ENCODE assay signal across 10 mouse cellular contexts in the genomic region with DNA sequence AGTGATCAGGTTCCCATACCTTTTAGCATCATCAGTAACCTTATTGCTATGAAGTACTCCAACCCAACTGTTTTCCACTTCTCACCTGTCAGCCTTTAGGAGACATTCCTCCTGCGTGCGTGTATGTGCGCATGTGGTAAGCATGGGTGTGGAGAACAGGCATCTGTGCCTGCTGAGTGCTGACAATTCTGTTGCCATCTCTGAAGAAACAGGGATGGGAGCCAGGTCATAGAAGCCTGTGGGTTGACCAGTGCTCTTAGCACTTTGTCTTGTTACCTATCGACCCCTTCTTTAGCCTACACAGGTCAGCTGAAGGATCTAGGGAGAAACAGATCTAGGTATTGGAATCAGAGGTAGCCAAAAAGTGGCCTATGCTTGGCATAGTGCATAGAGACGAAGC. TPM values are rescaled to one million over a fixed set of nuclear protein-coding genes. Genes with fewer than 3 reads are reported as not detected.
DNase-seq lines count a peak whose midpoint lies in the region; ATAC-seq and TF ChIP-seq lines count a peak whose summit lies in the region.
"Had no signal": no experiment of that assay in that cellular context is flagged by ENCODE, and none has a peak within 500 bp of the region (broad histone marks: within the 10 kb centered on the region; RNA-seq: fewer than 3 reads in every experiment).

No protein-coding gene starts in this region.

- H3K9me3 ChIP-seq in forebrain, embryonic 12.5 days: no peaks in the 10 kb centered on the region
- H3K9me3 ChIP-seq in forebrain, embryonic 14.5 days (replicated peaks; ENCODE audit: control insufficient read depth, low read length): no peaks in the 10 kb centered on the region
- H3K9me3 ChIP-seq in kidney, postnatal 0 days (replicated peaks; ENCODE audit: low read length): no peaks in the 10 kb centered on the region
- H3K9me3 ChIP-seq in limb, embryonic 14.5 days (ENCODE audit: control insufficient read depth, low read length): no peaks in the 10 kb centered on the region

- peaks cover 15% of the 10 kb centered on the region for H3K4me1 ChIP-seq in forebrain, embryonic 12.5 days
- peaks cover 17% of the 10 kb centered on the region for H3K4me1 ChIP-seq in forebrain, embryonic 14.5 days (ENCODE audit: control insufficient read depth, insufficient read depth, low read length)
- peaks cover 29% of the 10 kb centered on the region for H3K4me1 ChIP-seq in kidney, postnatal 0 days (replicated peaks; ENCODE audit: insufficient read depth, low read length)
- H3K4me1 ChIP-seq in limb, embryonic 14.5 days (ENCODE audit: control insufficient read depth, insufficient read depth, low read length): peaks cover 41% of the 10 kb centered on the region

- H3K27me3 ChIP-seq in forebrain, embryonic 12.5 days: no peaks in the 10 kb centered on the region
- H3K27me3 ChIP-seq in forebrain, embryonic 14.5 days (replicated peaks; ENCODE audit: control insufficient read depth, insufficient read depth, low read length): no peaks in the 10 kb centered on the region
- H3K27me3 ChIP-seq in kidney, postnatal 0 days (ENCODE audit: insufficient read depth, low read length): no peaks in the 10 kb centered on the region
- H3K27me3 ChIP-seq in limb, embryonic 14.5 days (ENCODE audit: control insufficient read depth, insufficient read depth, low read length): no peaks in the 10 kb centered on the region

- no peak for DNase-seq in forebrain, embryonic 14.5 days (ENCODE audit: low spot score)
- DNase-seq in kidney, postnatal 0 days (ENCODE audit: low spot score): no peak
- no peak for DNase-seq in kidney, adult 11 months
- DNase-seq in cerebellum, postnatal 25 days: peak; percentile 70 to 74
- no peak for DNase-seq in limb, embryonic 14.5 days (ENCODE audit: low spot score)
- no peak for DNase-seq in embryo, embryonic 11 days
- DNase-seq in yolk sac, embryonic 10.5 days (ENCODE audit: low spot score): no peak
- DNase-seq: gastrocnemius, postnatal 36 days had no signal

- TF ChIP-seq CTCF in kidney, postnatal 0 days (IDR thresholded peaks at IDR 0.05; ENCODE audit: low read depth): no peak

- 88% methylated on average over 5 of the region's 5 CpGs for WGBS in forebrain, embryonic 12.5 days
- 75% methylated on average over 5 of the region's 5 CpGs for WGBS in forebrain, embryonic 14.5 days
- WGBS in kidney, postnatal 0 days: 80% methylated on average over 5 of the region's 5 CpGs
- WGBS in limb, embryonic 14.5 days: 82% methylated on average over 5 of the region's 5 CpGs

- H3K4me2 ChIP-seq in forebrain, embryonic 12.5 days: no peak overlapping the region
- no peak overlapping the region for H3K4me2 ChIP-seq in forebrain, embryonic 14.5 days (ENCODE audit: low read length)
- H3K4me2 ChIP-seq in kidney, postnatal 0 days (ENCODE audit: low read length): no peak overlapping the region
- no peak overlapping the region for H3K4me2 ChIP-seq in limb, embryonic 14.5 days (replicated peaks; ENCODE audit: low read depth, low read length, severe bottlenecking)

- TF ChIP-seq POLR2A in limb, embryonic 14.5 days (IDR thresholded peaks at IDR 0.05; ENCODE audit: borderline replicate concordance, extremely low read depth, insufficient read depth, insufficient read length): no peak

- H3K9ac ChIP-seq in forebrain, embryonic 12.5 days: no peak overlapping the region
- no peak overlapping the region for H3K9ac ChIP-seq in forebrain, embryonic 14.5 days (ENCODE audit: low read length)
- H3K9ac ChIP-seq in kidney, postnatal 0 days (ENCODE audit: low read depth, low read length): no peak overlapping the region
- H3K9ac ChIP-seq in limb, embryonic 14.5 days (ENCODE audit: low read depth, low read length, severe bottlenecking): no peak overlapping the region

- no peak overlapping the region for H3K4me3 ChIP-seq in forebrain, embryonic 12.5 days (replicated peaks)
- H3K4me3 ChIP-seq in forebrain, embryonic 14.5 days (ENCODE audit: low read depth, low read length): no peak overlapping the region
- H3K4me3 ChIP-seq in kidney, postnatal 0 days (replicated peaks; ENCODE audit: low read depth, low read length): no peak overlapping the region
- no peak overlapping the region for H3K4me3 ChIP-seq in limb, embryonic 14.5 days (replicated peaks; ENCODE audit: low read length)
- H3K4me3 ChIP-seq: left cerebral cortex, adult 2 months had no signal

- peak overlapping the region; percentile 50; the same call in 1 of the 2 replicates for H3K27ac ChIP-seq in forebrain, embryonic 12.5 days
- no peak overlapping the region for H3K27ac ChIP-seq in forebrain, embryonic 14.5 days (ENCODE audit: low read depth, low read length)
- H3K27ac ChIP-seq in kidney, postnatal 0 days: peak overlapping the region; percentile 9
- peak overlapping the region; percentile 1; the same call in 1 of the 2 replicates for H3K27ac ChIP-seq in limb, embryonic 14.5 days (replicated peaks; ENCODE audit: low read depth, low read length)
- H3K27ac ChIP-seq: left cerebral cortex, adult 2 months had no signal

- ATAC-seq in forebrain, embryonic 12.5 days (ENCODE audit: low FRiP score): no peak
- ATAC-seq in forebrain, embryonic 14.5 days: no peak; the same call in 1 of the 2 replicates
- no peak for ATAC-seq in kidney, postnatal 0 days (replicated peaks; ENCODE audit: low FRiP score, low read depth)
- ATAC-seq in limb, embryonic 14.5 days (ENCODE audit: low FRiP score, low read depth): no peak

- H3K36me3 ChIP-seq in forebrain, embryonic 12.5 days (replicated peaks): no peaks in the 10 kb centered on the region
- 0 out of 2 replicates have a peak, but pooled peaks cover 4% of the 10 kb centered on the region for H3K36me3 ChIP-seq in forebrain, embryonic 14.5 days (ENCODE audit: control insufficient read depth, insufficient read depth, low read length)
- H3K36me3 ChIP-seq in kidney, postnatal 0 days (ENCODE audit: insufficient read depth, low read length): no peaks in the 10 kb centered on the region
- peaks cover 2% of the 10 kb centered on the region; the same call in 1 of the 2 replicates for H3K36me3 ChIP-seq in limb, embryonic 14.5 days (ENCODE audit: control insufficient read depth, insufficient read depth, low read length)

RNA-seq across cellular contexts. Expression of a gene that starts 35.9 kb away (rescaled TPM):
- 3.2 and 4.4 TPM in 2 replicates for polyA plus RNA-seq in forebrain, embryonic 12.5 days (2016; fragmentation: Nextera tagmentation; extraction: Ambion mirVana)
- polyA plus RNA-seq in forebrain, embryonic 14.5 days (2014; fragmentation: Nextera tagmentation; extraction: Ambion mirVana): 1.3 and 2.0 TPM in 2 replicates
- 18.5 and 26.9 TPM in 2 replicates for polyA plus RNA-seq in kidney, postnatal 0 days (2015; fragmentation: Nextera tagmentation; extraction: Ambion mirVana)
- polyA plus RNA-seq in limb, embryonic 14.5 days (2012; rRNA removed): 90.8 and 125 TPM in 2 replicates
- 21.4 and 24.6 TPM in 2 replicates for polyA plus RNA-seq in limb, embryonic 14.5 days (2014; fragmentation: Nextera tagmentation; extraction: Ambion mirVana)

RNA-seq across cellular contexts. Expression of a gene that starts 45.2 kb away (rescaled TPM):
- polyA plus RNA-seq in forebrain, embryonic 12.5 days (2016; fragmentation: Nextera tagmentation; extraction: Ambion mirVana): 24.3 and 25.3 TPM in 2 replicates
- polyA plus RNA-seq in forebrain, embryonic 14.5 days (2014; fragmentation: Nextera tagmentation; extraction: Ambion mirVana): 24.3 and 24.6 TPM in 2 replicates
- 26.6 and 28.3 TPM in 2 replicates for polyA plus RNA-seq in kidney, postnatal 0 days (2015; fragmentation: Nextera tagmentation; extraction: Ambion mirVana)
- 22.5 and 25.0 TPM in 2 replicates for polyA plus RNA-seq in limb, embryonic 14.5 days (2012; rRNA removed)
- 29.8 and 30.3 TPM in 2 replicates for polyA plus RNA-seq in limb, embryonic 14.5 days (2014; fragmentation: Nextera tagmentation; extraction: Ambion mirVana)

RNA-seq across cellular contexts. Expression of a gene that starts 57.6 kb away (rescaled TPM):
- polyA plus RNA-seq in forebrain, embryonic 12.5 days (2016; fragmentation: Nextera tagmentation; extraction: Ambion mirVana): 15.7 and 16.6 TPM in 2 replicates
- 15.9 and 17.6 TPM in 2 replicates for polyA plus RNA-seq in forebrain, embryonic 14.5 days (2014; fragmentation: Nextera tagmentation; extraction: Ambion mirVana)
- 26.3 TPM in 2 replicates for polyA plus RNA-seq in kidney, postnatal 0 days (2015; fragmentation: Nextera tagmentation; extraction: Ambion mirVana)
- polyA plus RNA-seq in limb, embryonic 14.5 days (2012; rRNA removed): 30.0 and 46.6 TPM in 2 replicates
- polyA plus RNA-seq in limb, embryonic 14.5 days (2014; fragmentation: Nextera tagmentation; extraction: Ambion mirVana): 23.1 and 25.5 TPM in 2 replicates

Comparison
In these comparisons a context has a peak if more than half of its experiments do, and no peak if none do; other contexts are left out.
1. DNase-seq: peak in cerebellum, postnatal 25 days (2 of 2); none in forebrain, embryonic 14.5 days (single experiment), kidney, postnatal 0 days (single experiment), kidney, adult 11 months (single experiment), limb, embryonic 14.5 days (single experiment), embryo, embryonic 11 days (single experiment) and yolk sac, embryonic 10.5 days (single experiment).